Mouse (Mus musculus): ENCODE measurements around the gene Scoc.
"Not testable (repeated sequence)": the region's sequence is repeated elsewhere in the genome, so short reads cannot be mapped to it uniquely, and the experiment has no call there.

Gene Scoc

GRCm38 (mm10) chr8:83458222-83458621 lies at the start of gene Scoc:
Gene Scoc (minus strand): TSS chr8:83458391.
- DNase-seq (ENCODE audit: low read depth, low spot score): no peak

DNA sequence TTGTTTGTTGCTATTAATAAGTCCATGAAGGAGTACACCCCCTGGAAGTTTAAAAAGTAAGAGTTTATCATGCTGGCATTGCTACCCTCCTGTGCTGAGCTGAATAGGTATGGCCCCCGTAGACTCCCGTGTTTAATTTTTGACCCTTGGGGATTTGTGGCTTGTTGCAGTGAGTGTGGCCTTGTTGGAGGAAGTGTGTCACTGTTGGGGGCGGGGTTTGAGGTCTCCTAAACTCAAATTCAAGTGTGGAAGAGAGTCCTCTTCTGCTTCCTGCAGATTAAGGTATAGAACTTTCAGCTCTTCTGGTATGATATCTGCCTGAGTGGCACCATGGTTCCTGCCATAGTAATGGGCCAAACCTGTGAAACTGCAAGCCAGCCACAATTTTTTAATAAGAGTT lies 1.4 kb upstream of the Scoc start:
- DNase-seq (ENCODE audit: low read depth, low spot score): no peak

DNA sequence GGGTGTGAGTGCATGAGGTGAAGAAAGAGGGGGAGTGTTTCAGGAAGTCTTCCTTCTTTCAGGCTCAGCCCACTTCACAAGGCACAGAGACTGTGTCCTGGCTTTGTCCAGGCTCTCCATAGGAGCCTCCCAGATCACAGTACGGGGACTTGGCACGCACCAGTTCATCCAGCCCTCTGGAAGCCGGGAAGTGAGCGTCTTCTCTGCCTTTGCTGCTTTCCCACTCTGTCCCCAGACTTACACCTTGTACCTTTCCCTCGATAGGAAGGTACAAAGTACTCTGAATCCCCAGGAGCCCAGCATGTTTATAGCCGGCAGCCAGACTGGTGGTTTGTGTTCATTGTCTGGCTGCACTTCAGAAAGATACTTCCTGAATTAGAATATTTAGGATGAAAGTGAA lies 1.1 kb downstream of the Scoc start:
- DNase-seq (ENCODE audit: low read depth, low spot score): peak; percentile 14

DNA sequence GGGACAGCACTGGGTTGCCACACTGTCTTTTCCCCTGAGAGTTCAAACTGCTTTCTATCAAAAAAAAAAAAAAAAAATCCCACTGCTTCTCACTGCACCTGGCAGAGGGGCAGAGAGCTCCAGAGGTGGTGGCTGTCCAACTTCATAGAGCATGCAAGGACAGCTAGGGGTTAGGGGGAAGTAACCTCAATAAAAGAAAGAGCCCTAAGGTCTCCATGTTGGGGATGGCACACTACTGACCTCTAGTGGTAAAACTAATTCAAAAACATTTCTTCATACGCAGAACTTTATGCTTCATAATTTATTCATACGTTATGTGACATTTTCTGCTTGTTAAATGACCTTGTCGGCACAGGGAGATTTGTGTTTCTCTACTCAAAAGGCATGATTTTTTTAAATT lies 7.1 kb downstream of the Scoc start:
- DNase-seq (ENCODE audit: low read depth, low spot score): peak; percentile 50

DNA sequence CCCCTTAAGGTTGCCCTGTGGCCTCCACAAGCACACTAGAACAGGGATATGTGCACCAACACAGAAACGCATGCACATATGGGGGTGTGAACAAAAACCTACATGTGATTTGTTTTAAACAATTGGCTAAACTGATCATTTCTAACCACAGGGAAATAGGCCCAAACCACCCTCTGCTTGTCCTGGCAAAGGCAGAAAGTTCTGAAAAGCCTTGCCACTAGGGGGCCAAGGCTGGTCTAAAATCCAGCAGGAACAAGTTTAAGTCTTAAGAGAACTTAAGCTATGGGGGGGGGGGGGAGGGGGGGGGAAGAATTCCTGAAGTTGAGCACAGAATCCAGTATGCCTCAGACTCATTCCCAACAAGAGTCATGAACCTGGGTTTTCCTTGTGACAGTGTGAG lies 8.2 kb downstream of the Scoc start:
- DNase-seq (ENCODE audit: low read depth, low spot score): peak; percentile 47

DNA sequence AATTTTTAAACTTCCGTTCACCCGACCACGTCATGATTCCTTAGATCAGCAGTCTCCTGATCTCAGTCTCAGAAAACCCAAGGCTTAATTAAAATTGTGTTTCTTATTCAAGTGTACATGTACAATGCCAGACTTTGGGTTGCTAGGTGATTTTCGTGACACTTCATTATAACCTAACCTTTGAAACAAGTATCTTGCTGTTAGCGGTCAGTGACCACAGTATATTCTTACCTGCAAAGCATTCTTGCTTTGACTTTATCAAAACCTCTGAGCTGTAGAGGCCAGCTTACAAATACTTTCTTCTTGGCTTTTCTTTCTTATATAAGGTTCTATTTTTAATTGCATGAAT lies 15.2 kb downstream of the Scoc start:
- no peak for DNase-seq (ENCODE audit: low read depth, low spot score)

- peak; percentile 100 for DNase-seq (ENCODE audit: low read depth, low spot score)
These were observed 15.7 kb downstream of the Scoc start for GRCm38 (mm10) chr8:83442243-83443051.

GRCm38 (mm10) chr8:83441656-83442242 lies 16.4 kb downstream of the Scoc start:
- DNase-seq (ENCODE audit: low read depth, low spot score): peak; percentile 37

- DNase-seq (ENCODE audit: low read depth, low spot score): peak; percentile 54
These were observed 21.1 kb downstream of the Scoc start for GRCm38 (mm10) chr8:83437077-83437476.

- no peak for DNase-seq (ENCODE audit: low read depth, low spot score)
These were observed 29.1 kb downstream of the Scoc start for GRCm38 (mm10) chr8:83429071-83429524.

GRCm38 (mm10) chr8:83428621-83429020 lies 29.6 kb downstream of the Scoc start:
- not testable (repeated sequence) for DNase-seq (ENCODE audit: low read depth, low spot score)

DNA sequence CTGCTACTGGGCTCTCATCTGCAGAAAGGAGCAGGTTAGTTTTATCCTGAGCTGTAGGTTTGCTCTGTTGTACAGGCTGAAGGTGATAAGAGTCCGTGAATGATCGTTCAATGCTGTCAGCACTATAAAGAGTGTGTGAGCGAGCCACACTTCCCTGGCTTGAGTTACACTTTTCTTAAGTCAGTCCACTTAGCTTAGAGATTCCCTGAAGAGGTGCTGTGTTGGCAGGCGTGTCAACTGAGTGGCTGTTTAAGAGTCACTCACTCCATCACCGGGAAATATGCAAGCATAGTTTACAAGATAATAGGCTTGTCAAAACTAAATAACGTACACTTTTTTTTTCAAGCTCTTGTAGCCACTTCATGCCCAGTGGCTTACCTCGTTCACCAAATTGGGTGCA lies 31.2 kb downstream of the Scoc start:
- DNase-seq (ENCODE audit: low read depth, low spot score): no peak

DNA sequence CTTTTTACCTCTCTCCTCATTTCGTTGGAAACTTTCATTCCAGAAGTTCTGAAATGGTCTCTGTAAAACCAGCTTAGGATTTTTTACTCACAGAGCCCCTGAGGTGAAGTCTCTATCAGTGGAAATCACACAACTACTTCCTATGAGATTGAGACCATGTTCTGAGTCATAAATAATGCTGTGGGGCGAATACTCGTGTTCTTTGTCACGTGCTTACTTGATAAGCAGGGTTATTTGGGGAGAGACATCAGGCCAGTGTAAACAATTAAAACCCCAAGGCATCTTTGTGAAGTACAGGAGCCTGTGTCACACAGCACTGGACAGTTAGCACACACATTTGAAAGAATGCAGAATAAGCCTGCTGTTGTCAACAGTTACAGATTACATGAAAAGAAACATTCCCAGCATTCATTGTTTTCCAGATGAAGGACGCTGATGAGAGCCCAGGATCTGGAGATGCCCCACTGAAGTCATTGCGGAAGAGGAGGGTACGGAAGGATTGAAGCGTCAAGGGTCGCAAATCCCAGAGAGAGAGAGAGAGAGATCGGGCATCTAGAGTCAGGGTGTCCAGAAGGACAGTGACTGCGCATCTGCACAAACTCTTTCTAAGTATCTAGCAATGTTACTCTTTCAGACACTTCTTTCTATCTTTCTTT lies 32.0 kb downstream of the Scoc start:
- no peak for DNase-seq (ENCODE audit: low read depth, low spot score)

DNA sequence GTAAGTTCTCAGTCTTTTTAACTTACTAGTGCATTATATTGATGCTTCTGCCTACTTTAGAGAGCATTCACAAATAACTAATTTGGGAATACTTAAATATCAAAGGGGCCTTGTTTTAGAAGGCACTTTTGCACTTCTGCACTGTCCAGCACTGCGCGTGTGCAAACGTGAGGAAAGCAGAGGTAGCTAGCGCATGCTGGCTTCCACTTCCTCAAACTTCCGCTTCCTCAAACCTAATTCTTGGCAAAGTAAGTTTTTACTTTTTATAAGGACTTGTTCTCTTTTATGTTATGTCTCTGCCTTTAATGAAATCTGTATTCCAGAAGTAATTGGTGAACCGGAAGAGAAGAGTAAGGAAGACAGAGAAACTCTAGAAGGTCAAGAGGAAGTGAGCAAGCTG lies 33.0 kb downstream of the Scoc start:
- no peak for DNase-seq (ENCODE audit: low read depth, low spot score)

DNA sequence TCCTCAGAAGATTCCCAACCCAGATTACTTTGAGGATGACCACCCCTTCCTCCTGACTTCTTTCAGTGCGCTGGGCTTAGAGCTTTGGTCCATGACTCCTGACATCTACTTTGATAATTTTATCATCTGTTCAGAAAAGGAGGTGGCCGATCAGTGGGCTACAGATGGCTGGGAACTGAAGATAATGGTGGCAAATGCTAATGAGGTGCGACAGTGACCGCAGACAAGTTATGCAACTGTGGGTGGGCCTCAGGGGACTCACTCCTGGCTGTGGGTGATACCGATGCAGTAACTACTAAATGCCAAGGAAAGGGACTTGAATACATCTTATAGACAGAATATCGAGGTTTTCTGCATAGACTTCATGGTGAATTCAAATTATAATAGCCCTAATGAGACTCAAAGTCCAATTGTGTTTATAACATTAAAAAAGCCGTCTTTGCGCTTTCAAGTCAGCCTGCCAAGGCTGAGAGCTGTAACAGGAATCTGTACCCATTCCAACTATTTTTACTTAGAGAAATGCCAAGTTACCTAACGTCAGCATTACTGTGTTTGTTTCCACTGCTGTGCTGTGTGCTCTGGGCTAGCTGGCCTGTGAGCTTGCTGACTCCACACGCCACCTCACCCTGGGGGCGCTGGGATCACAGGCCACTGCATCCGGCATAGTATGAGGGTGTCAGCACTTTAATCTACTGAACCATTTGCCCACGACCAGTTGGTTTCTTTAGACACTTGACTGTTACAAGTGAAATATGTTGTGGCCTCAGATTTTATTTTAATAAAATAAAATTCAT lies 35.0 kb downstream of the Scoc start:
- DNase-seq (ENCODE audit: low read depth, low spot score): peak; percentile 44

- no peak for DNase-seq (ENCODE audit: low read depth, low spot score)
These were observed 36.8 kb downstream of the Scoc start for GRCm38 (mm10) chr8:83421354-83421753.

GRCm38 (mm10) chr8:83418805-83419516 lies 39.2 kb downstream of the Scoc start:
- DNase-seq (ENCODE audit: low read depth, low spot score): no peak

- DNase-seq (ENCODE audit: low read depth, low spot score): no peak
These were observed 40.2 kb downstream of the Scoc start for GRCm38 (mm10) chr8:83417970-83418369.

GRCm38 (mm10) chr8:83416878-83417277 lies 41.3 kb downstream of the Scoc start:
- DNase-seq (ENCODE audit: low read depth, low spot score): no peak

DNA sequence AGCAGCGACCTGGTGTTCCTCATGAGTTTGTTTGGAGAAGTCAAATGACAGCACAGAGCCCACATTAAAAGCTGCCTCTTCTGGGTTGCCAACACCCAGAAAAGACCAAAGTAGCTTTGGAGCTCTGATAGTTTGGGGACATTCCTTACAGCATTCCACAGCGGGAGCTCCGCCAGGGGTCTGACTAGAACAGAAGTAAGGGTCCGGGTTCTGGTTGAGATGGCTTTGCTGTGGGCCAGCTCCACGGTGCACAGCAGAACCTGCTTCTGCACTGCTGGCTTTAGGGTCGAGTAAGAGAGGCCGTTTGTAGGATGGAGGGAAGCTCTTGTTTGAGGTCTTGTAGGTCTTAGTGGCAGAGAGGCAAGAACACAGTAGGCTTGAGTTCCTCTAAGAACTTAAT lies 49.7 kb downstream of the Scoc start:
- DNase-seq (ENCODE audit: low read depth, low spot score): no peak

GRCm38 (mm10) chr8:83406836-83407235 lies 51.4 kb downstream of the Scoc start:
- no peak for DNase-seq (ENCODE audit: low read depth, low spot score)
